Mouse (Mus musculus): ENCODE measurements at regions not wholly inside any gene's neighbourhood (a gene's known extent, or its start where the extent isn't known, plus 50 kb on each side); places are given as distances from the start of the nearest gene placed in this dataset.

DNA sequence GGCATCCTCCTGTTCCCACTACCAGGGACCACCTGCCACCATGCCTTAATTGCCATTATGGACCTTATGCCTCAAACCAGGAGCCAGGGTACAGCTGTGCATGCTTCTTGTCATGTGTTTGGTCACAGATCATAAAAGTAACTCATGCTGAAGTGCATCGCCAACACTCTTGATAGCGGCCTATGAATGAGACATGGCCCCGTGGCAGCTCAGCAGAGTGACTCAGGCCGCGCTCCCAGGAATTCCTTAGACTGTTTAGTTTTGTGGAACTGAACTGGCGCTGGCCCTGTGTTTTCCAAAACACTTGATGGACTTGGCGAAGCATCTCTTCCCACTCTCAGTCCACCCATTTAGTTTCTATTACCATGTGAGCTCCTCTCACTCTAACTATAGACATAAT lies 51.1 kb upstream of the Ednrb start:
- TF ChIP-seq POLR2A (IDR thresholded peaks at IDR 0.05; ENCODE audit: extremely low read depth, insufficient read depth, low read length) (no peak), CTCF (IDR thresholded peaks at IDR 0.05; ENCODE audit: low read depth, low read length) (no peak)

Measured in liver, adult 2 months (tissue).